Mouse (Mus musculus) forebrain, embryonic 15.5 days (tissue): ENCODE results near the gene Gm21961. TPM values are rescaled to one million over a fixed set of nuclear protein-coding genes. Genes with fewer than 3 reads are reported as not detected.
"Not testable (repeated sequence)": the region's sequence is repeated elsewhere in the genome, so short reads cannot be mapped to it uniquely, and the experiment has no call there.

Source experiments
- ATAC-seq: fragments of 200-750 bp; cut with Nextera tagmentation; replicated peaks from 2 replicates; pipeline ENCODE4 v1.8.0; 2017; ENCODE audit warnings: mild to moderate bottlenecking, moderate TSS enrichment, moderate library complexity
- H3K27ac ChIP-seq: fragments of 300-500 bp; sonication (generic); replicated peaks from 2 replicates; pipeline ENCODE4 v1.5.1; 2015; ENCODE audit warnings: mild to moderate bottlenecking, inconsistent platforms
- H3K27me3 ChIP-seq: fragments of 300-500 bp; sonication (generic); 2 replicates; pipeline ENCODE4 v1.6.1; 2015; ENCODE audit warnings: inconsistent platforms
- H3K36me3 ChIP-seq: fragments of 300-500 bp; sonication (generic); 2 replicates; pipeline ENCODE4 v1.6.1; 2015; ENCODE audit warnings: mild to moderate bottlenecking, inconsistent platforms
- H3K4me1 ChIP-seq: fragments of 300-500 bp; sonication (generic); 2 replicates; pipeline ENCODE4 v1.6.1; 2015; ENCODE audit warnings: inconsistent platforms
- H3K4me2 ChIP-seq: fragments of 300-500 bp; sonication (generic); replicated peaks from 2 replicates; pipeline ENCODE4 v1.6.1; 2015; ENCODE audit warnings: mild to moderate bottlenecking, inconsistent platforms
- H3K4me3 ChIP-seq: fragments of 300-500 bp; sonication (generic); 2 replicates; pipeline ENCODE4 v1.5.1; 2015; ENCODE audit warnings: mild to moderate bottlenecking, inconsistent platforms
- H3K9ac ChIP-seq: fragments of 300-500 bp; sonication (generic); replicated peaks from 2 replicates; pipeline ENCODE4 v1.6.1; 2015; ENCODE audit warnings: mild to moderate bottlenecking, inconsistent platforms
- H3K9me3 ChIP-seq: fragments of 300-500 bp; sonication (generic); 2 replicates; pipeline ENCODE4 v1.6.1; 2016; ENCODE audit warnings: inconsistent platforms
- WGBS: fragments of 180-500 bp; shearing (Covaris S2); methylation state at CpG from one replicate; pipeline ENCODE4 v1.1.7; 2015; ENCODE audit warnings: mixed read lengths; 5-methylcytosine and 5-hydroxymethylcytosine counted together
- polyA plus RNA-seq: library from polyadenylated mRNA; unstranded; fragments of >200 nt; fragmentation: Nextera tagmentation; extraction: Ambion mirVana; gene quantifications from 2 replicates; pipeline ENCODE4 v1.2.1, GENCODE M21; 2015

The Gm21961 gene
- polyA plus RNA-seq, result not detected in 2 replicates

- H3K4me2 ChIP-seq, result no peak within 1 kb of the TSS
- no peaks in the 10 kb centered on the region for H3K9me3 ChIP-seq
- no peaks in the 10 kb centered on the region for H3K27me3 ChIP-seq
- ATAC-seq, result no peak
- H3K9ac ChIP-seq, result no peak within 1 kb of the TSS
- 93% methylated on average over 5 of the region's 5 CpGs for WGBS
- H3K4me3 ChIP-seq, result no peak within 1 kb of the TSS
- H3K36me3 ChIP-seq, result no peaks in the 10 kb centered on the region
- no peak within 1 kb of the TSS for H3K27ac ChIP-seq
- no peaks in the 10 kb centered on the region for H3K4me1 ChIP-seq
Measured at GRCm38 (mm10) chr15:65014804-65015203, at the start of gene Gm21961. TSS of gene Gm21961 (minus strand) at chr15:65014904.

GRCm38 (mm10) chr15:65041999-65042398, 27.3 kb upstream of the Gm21961 start:
- H3K4me1 ChIP-seq, result no peaks in the 10 kb centered on the region
- no peaks in the 10 kb centered on the region for H3K9me3 ChIP-seq
- whole genome bisulfite sequencing, result 31% methylated on average over 4 of the region's 4 CpGs

GRCm38 (mm10) chr15:65039216-65039615, 24.5 kb upstream of the Gm21961 start:
- not testable (repeated sequence) for ATAC-seq, H3K27me3 ChIP-seq, H3K4me2 ChIP-seq

More at GRCm38 (mm10) chr15:65041999-65042398, 27.3 kb upstream of the Gm21961 start:
- H3K27ac ChIP-seq, result no peak overlapping the region
- no peak overlapping the region for H3K9ac ChIP-seq
- no peak for ATAC-seq
- no peaks in the 10 kb centered on the region for H3K36me3 ChIP-seq
- H3K4me3 ChIP-seq, result no peak overlapping the region
- no peaks in the 10 kb centered on the region for H3K27me3 ChIP-seq
- no peak overlapping the region for H3K4me2 ChIP-seq

GRCm38 (mm10) chr15:65017971-65018370, 3.3 kb upstream of the Gm21961 start:
- WGBS, result 83% methylated on average over 1 of the region's 1 CpGs
- Histone ChIP-seq H3K36me3 (no peaks in the 10 kb centered on the region), H3K27ac (no peak overlapping the region), H3K4me2 (no peak overlapping the region), H3K4me3 (no peak overlapping the region), H3K27me3 (no peaks in the 10 kb centered on the region), H3K4me1 (no peaks in the 10 kb centered on the region), H3K9me3 (no peaks in the 10 kb centered on the region), H3K9ac (no peak overlapping the region)
- no peak for ATAC-seq

More at GRCm38 (mm10) chr15:65039216-65039615, 24.5 kb upstream of the Gm21961 start:
- not testable (repeated sequence) for H3K27ac ChIP-seq, H3K4me3 ChIP-seq, H3K36me3 ChIP-seq, H3K9ac ChIP-seq, H3K9me3 ChIP-seq, H3K4me1 ChIP-seq

- Histone ChIP-seq H3K27me3 (no peaks in the 10 kb centered on the region), H3K36me3 (no peaks in the 10 kb centered on the region), H3K4me1 (no peaks in the 10 kb centered on the region), H3K9ac (no peak overlapping the region), H3K9me3 (no peaks in the 10 kb centered on the region), H3K4me2 (no peak overlapping the region), H3K4me3 (no peak overlapping the region), H3K27ac (no peak overlapping the region)
- ATAC-seq, result no peak
Measured at GRCm38 (mm10) chr15:65006177-65006576, 8.5 kb downstream of the Gm21961 start.

- no peak for ATAC-seq
- 86% methylated on average over 4 of the region's 4 CpGs for WGBS
- Histone ChIP-seq H3K27ac (no peak overlapping the region), H3K4me3 (no peak overlapping the region), H3K4me1 (no peaks in the 10 kb centered on the region), H3K27me3 (no peaks in the 10 kb centered on the region), H3K36me3 (no peaks in the 10 kb centered on the region), H3K9me3 (no peaks in the 10 kb centered on the region), H3K4me2 (no peak overlapping the region), H3K9ac (no peak overlapping the region)
Measured at GRCm38 (mm10) chr15:64994498-64994897, 20.2 kb downstream of the Gm21961 start.

- Histone ChIP-seq H3K27me3 (no peaks in the 10 kb centered on the region), H3K4me1 (no peaks in the 10 kb centered on the region), H3K9ac (no peak overlapping the region), H3K9me3 (no peaks in the 10 kb centered on the region), H3K27ac (no peak overlapping the region), H3K4me3 (no peak overlapping the region), H3K36me3 (no peaks in the 10 kb centered on the region), H3K4me2 (no peak overlapping the region)
- ATAC-seq, result no peak
- WGBS, result 77% methylated on average over 2 of the region's 2 CpGs
Measured at GRCm38 (mm10) chr15:64979976-64980375, 34.7 kb downstream of the Gm21961 start.

GRCm38 (mm10) chr15:64976044-64976805, 38.5 kb downstream of the Gm21961 start:
- H3K4me2 ChIP-seq, result no peak overlapping the region
- no peaks in the 10 kb centered on the region for H3K9me3 ChIP-seq
- no peaks in the 10 kb centered on the region for H3K36me3 ChIP-seq
- no peak overlapping the region for H3K27ac ChIP-seq
- H3K27me3 ChIP-seq, result no peaks in the 10 kb centered on the region
- ATAC-seq, result no peak
- 91% methylated on average over 7 of the region's 7 CpGs for WGBS
- no peaks in the 10 kb centered on the region for H3K4me1 ChIP-seq
- H3K9ac ChIP-seq, result no peak overlapping the region
- H3K4me3 ChIP-seq, result no peak overlapping the region

Other genes starting within 250 kb of the Gm21961 start
- not detected in 2 replicates for gene Gm21798, start 197.2 kb downstream of the Gm21961 start, polyA plus RNA-seq